Mouse (Mus musculus) central nervous system, embryonic 18 days (tissue): ENCODE measurements around the gene Kif26b. TPM values are rescaled to one million over a fixed set of nuclear protein-coding genes. Genes with fewer than 3 reads are reported as not detected.

ENCODE experiments used
- polyA plus RNA-seq: library from polyadenylated mRNA; depleted of rRNA; stranded (reverse); fragments of >200 nt; gene quantifications from 2 replicates; pipeline ENCODE4 v1.2.3, GENCODE M21; 2012; rRNA removed

Gene Kif26b
- 11.0 and 11.5 TPM in 2 replicates for polyA plus RNA-seq

DNA sequence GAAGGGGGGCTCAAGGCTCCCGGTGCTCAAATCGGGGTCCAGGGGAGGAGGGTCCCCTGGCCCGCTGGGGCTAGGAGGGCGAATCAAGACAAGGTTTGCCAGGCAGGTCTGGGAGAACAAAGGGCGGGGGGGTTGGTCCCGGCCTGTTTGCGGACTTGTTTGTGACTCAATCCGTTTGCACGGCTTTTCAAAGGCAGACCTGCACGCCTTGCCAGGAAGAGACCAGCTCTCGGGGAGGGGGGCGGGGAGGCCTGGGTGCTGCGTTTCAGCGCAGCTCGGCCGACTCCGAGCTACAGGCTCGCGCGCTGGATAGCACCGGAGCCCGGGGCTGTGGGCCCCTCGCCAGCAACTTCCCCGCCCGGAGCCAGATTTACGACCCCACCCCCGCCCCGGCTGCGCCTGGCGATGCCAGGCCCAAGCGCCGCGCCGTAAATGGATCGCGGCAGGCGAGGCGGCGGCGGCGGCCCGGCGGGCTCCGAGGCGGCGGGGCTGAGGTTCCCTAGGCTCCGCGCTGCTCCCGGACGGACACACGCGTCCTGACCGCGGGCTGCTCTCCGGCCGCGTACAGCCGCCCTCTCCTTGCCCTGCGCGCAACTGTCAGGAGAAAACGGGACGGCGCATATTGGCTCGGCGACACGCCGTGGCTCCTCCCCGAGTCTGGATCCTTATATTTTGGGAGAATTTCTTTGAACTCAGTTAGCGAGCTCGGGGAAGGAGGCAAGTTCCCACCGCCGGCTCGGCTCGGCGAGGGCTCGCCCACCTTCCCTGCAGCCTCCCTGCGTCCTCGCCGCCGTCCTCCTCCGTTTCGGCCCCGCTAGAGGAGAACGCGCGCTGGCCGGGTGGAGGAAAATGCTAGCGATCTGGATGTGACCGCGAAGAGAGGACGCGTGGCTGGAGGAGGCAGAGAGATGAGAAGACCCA is at the start of gene Kif26b:
Kif26b (plus strand) TSS at position 695 of the 921 bp plus-strand sequence.

Other genes with a start within 250 kb of the Kif26b start
- 97.8 and 104 TPM in 2 replicates for gene Cox20, start 210.0 kb upstream of the Kif26b start, polyA plus RNA-seq
- gene Hnrnpu, start 191.3 kb upstream of the Kif26b start, polyA plus RNA-seq: 302 and 312 TPM in 2 replicates
- 3.0 and 3.7 TPM in 2 replicates for gene Efcab2, start 123.0 kb upstream of the Kif26b start, polyA plus RNA-seq